Mouse (Mus musculus) spleen, adult 2 months (tissue): ENCODE measurements around the gene Ext2.

Source experiments
- CTCF ChIP-seq: fragments of 200-500 bp; IDR thresholded peaks from 2 replicates; pipeline ENCODE4 v1.5.1; 2011; ENCODE audit warnings: mild to moderate bottlenecking, inconsistent platforms; ENCODE audit not compliant: insufficient read depth, insufficient read length, insufficient replicate concordance; ENCODE audit errors: extremely low read depth
- POLR2A ChIP-seq: fragments of 200-500 bp; IDR thresholded peaks from 2 replicates; pipeline ENCODE4 v1.6.1; 2011; ENCODE audit warnings: low read depth, low read length, inconsistent platforms

DNA sequence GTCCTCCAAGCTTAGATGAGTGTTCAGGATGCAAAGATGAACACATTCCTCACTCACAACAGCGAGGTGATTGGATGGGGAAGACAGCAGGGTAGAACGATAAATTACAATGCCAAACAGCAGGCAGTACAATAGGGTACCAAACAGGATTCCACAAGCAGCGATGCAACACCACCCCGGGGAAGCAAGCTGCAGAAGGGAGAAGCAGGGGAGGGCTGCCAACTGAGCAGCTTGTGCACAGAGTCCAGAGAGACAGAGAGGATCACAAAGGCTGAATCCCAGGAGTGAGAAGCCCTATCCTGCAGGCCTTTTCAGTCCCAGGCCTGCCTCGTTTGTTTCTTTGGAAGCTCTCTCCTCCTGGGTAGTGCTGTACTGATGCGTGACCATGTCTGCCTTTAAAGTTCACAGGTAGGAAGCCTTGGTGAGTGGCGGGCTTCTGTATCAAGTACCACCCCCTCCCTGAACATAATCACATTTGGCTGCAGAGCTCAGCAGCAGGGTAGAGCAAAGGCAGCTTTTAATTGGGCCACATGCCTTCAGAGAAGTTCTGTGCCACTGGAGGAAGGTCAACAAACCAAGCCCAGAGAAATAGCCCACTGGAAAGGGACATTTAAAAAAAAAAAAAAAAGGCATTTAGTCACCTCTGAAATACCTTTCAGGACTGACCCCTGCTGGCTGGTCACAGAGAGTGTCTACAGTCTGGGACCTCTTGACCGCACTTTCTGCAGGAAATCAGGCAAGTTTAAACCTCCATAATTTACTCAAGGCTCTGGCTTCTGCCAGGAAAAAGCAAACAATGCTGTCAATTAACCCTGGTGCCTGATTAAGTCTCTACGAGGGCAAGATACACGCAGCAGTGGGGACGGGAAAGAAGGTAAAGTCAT is 77.8 kb downstream of the Ext2 start:
- TF ChIP-seq CTCF: no peak
- TF ChIP-seq POLR2A: no peak
